Mouse (Mus musculus): ENCODE data around the gene Syt17. TPM values are rescaled to one million over a fixed set of nuclear protein-coding genes. Genes with fewer than 3 reads are reported as not detected.

The Syt17 gene
- polyA plus RNA-seq, 1 experiment from 2014 or later = 11.0 TPM

DNA sequence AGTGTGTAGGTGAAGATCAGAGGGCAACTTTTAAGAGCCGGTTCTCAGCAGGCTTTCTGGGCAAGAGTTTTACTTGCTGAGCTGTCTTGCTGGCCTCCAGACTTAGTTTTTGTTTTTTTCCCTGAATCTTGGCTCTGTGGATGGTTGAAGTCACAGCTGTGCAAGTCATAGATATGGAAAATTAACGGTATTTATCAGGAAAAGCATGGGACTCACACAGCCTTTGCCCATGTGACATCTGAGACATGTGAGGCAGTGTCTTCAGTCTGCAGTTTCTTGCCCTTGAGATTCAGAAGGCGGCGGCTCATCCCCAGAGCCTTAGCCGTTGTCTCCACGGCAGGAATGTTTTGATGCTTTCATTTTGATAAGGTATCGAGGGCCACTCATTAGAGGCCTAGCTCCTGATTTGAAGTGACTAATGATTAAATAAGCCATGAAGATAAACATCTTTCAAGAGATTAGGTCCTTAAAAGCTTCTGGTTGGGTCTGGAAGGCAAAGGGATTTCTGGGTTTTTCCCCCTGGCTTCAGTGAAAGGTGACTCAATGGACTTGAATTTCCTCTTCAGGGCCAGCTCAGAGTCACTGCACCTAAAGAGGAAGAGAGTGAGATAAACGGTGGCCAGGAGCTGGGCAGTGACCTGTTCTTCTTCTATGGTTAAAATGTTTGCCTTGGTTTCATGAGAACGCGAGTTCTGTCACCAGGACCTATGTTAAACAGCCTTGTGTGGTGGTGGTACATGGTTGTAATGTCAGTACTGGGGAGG, 33.2 kb upstream of the Syt17 start:
- no peak for ATAC-seq (ENCODE audit: low read depth)
- 89% methylated on average over 10 of the region's 10 CpGs for WGBS
- no peaks in the 10 kb centered on the region for H3K27me3 ChIP-seq
- H3K4me2 ChIP-seq = no peak overlapping the region
- no peak overlapping the region for H3K9ac ChIP-seq
- no peak overlapping the region for H3K4me3 ChIP-seq
- H3K4me1 ChIP-seq (replicated peaks) = no peaks in the 10 kb centered on the region
- no peaks in the 10 kb centered on the region for H3K9me3 ChIP-seq
- H3K27ac ChIP-seq (replicated peaks) = no peak overlapping the region
- H3K36me3 ChIP-seq = no peaks in the 10 kb centered on the region

DNA sequence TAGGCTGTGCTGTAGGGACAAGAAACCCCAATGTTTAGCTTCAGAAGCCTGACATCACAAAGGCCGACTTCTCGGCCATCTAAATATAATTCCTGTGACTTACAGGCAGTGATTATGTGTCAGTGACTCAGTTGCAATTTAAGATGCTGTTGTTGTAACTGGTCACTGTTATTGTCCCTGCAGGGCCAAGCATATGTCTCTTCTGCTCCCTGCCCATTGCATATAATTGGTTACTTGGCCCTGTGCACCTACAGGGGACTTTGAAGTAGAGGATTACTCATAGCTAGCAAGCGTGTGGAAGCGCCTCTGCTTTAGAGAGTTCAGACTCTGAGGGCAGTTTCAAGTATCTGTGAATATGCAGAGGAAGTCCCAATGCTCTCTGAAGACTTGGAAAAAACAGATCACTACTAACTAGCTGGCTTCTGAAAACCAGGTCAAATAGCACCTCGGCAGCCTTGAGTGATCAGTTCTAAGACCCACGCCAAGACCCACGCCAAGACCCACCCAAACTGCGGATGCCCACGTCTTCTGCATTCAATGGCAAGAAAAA, 32.2 kb upstream of the Syt17 start:
- no peaks in the 10 kb centered on the region for H3K9me3 ChIP-seq
- no peak for ATAC-seq (ENCODE audit: low read depth)
- no peak overlapping the region for H3K4me2 ChIP-seq
- H3K4me1 ChIP-seq (replicated peaks) = no peaks in the 10 kb centered on the region
- WGBS = 88% methylated on average over 9 of the region's 9 CpGs
- no peaks in the 10 kb centered on the region for H3K27me3 ChIP-seq
- no peak overlapping the region for H3K9ac ChIP-seq
- H3K36me3 ChIP-seq = no peaks in the 10 kb centered on the region
- no peak overlapping the region for H3K27ac ChIP-seq (replicated peaks)
- no peak overlapping the region for H3K4me3 ChIP-seq

DNA sequence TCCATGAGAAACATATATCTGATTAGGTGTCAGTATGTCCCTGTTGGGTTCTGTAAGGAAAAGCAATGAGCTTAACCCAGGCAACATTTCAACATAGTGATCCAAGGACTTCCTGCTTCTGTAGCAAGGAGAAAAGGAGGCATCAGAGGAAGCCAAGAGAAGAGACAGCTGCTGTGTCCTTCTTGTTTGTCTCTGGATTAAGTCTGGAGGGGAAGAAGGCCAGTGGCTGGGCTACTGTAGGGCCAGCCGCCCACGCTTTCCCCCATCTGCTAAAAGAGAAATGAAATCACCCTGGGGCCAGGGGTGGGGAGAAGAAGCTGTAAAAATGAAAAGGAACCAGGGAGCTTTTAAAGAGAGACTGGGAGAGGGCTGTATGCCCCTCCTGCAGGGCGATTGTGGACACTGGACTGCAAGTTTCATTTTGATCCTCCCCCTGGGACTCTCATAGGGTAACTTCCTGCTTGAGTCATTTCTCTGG, 30.9 kb upstream of the Syt17 start:
- H3K4me2 ChIP-seq = no peak overlapping the region
- H3K36me3 ChIP-seq = no peaks in the 10 kb centered on the region
- no peak overlapping the region for H3K27ac ChIP-seq (replicated peaks)
- no peaks in the 10 kb centered on the region for H3K4me1 ChIP-seq (replicated peaks)
- H3K27me3 ChIP-seq = no peaks in the 10 kb centered on the region
- H3K9ac ChIP-seq = no peak overlapping the region
- 44% methylated on average over 3 of the region's 3 CpGs for WGBS
- no peak for ATAC-seq (ENCODE audit: low read depth)
- H3K9me3 ChIP-seq = no peaks in the 10 kb centered on the region
- H3K4me3 ChIP-seq = no peak overlapping the region

DNA sequence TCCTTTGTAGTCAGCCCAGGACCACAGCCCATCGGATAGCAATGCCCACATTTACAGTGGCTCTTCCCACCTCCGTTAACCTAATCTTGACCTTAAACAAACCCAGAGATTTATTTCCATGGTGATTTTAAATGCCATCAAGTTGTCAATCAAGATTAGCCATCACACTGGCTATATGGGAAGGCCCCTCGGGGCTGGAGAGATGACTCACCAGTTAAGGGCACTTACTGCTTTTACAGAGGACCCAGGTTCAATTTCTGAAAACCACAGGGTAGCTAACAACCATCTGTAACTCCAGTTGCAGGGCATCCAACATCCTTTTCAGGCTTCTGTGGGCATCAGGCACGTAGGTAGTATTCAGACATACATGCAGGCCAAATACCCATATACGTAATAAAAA, 28.4 kb upstream of the Syt17 start:
- Histone ChIP-seq H3K9me3 (no peaks in the 10 kb centered on the region), H3K4me2 (no peak overlapping the region), H3K36me3 (no peaks in the 10 kb centered on the region), H3K4me1 (replicated peaks) (no peaks in the 10 kb centered on the region), H3K4me3 (no peak overlapping the region), H3K27ac (replicated peaks) (no peak overlapping the region), H3K27me3 (no peaks in the 10 kb centered on the region), H3K9ac (no peak overlapping the region)
- no peak for ATAC-seq (ENCODE audit: low read depth)
- 79% methylated on average over 5 of the region's 5 CpGs for WGBS

DNA sequence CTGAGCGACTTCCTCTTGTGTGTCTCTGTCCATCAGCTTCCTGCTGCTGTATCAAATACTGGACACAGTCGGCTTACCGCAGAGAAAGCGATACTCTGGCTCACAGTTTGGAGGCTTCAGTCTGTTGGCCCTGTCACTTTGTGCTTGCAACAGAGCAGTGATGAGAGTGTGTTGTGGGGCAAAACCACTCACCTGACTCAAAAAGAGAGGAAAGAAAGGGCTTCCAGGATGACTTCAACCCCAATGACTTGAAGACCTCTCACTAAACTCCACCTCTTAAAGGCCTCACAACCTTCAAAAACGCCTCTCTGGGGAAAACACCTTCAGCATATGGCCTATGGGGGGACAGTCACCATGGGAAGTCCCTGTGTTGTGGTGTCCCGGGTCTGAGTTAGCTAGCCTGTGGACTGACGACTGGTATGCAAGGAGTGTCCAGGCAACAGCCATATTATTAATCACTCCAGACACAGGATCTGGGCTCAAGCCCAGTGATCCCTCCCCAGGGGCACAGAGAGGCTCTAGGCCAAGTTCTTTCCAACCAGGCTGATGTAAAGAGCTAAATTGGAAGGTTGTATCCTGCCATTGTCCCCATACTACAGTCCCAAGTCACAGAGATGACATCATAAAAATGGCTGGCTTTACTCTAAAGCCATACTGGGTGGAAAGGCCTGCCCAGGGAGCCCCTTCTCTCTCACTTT, 27.1 kb upstream of the Syt17 start:
- Histone ChIP-seq H3K4me3 (no peak overlapping the region), H3K27me3 (no peaks in the 10 kb centered on the region), H3K4me2 (no peak overlapping the region), H3K36me3 (no peaks in the 10 kb centered on the region), H3K9me3 (no peaks in the 10 kb centered on the region), H3K4me1 (replicated peaks) (no peaks in the 10 kb centered on the region), H3K9ac (no peak overlapping the region), H3K27ac (replicated peaks) (no peak overlapping the region)
- ATAC-seq (ENCODE audit: low read depth) = no peak
- 85% methylated on average over 7 of the region's 7 CpGs for WGBS

DNA sequence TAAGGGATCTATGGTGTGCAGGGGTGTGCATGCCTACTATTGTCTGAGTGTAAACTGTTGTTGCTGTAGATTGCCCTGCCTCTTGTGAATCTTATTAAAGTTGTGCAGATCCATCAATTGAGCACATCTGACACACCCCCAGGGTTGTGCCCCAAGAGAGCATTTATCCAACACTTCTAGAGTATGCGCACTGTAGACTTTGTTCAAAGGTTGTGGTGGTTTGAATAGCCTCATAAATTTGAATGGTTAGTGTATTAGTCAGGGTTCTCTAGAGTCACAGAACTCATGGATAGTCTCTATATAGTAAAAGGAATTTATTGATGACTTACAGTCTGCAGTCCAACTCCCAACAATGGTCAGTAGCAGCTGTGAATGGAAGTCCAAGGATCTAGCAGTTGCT, 24.9 kb upstream of the Syt17 start:
- Histone ChIP-seq H3K4me1 (replicated peaks) (no peaks in the 10 kb centered on the region), H3K27me3 (no peaks in the 10 kb centered on the region), H3K4me3 (no peak overlapping the region), H3K4me2 (no peak overlapping the region), H3K27ac (replicated peaks) (no peak overlapping the region), H3K36me3 (no peaks in the 10 kb centered on the region), H3K9ac (no peak overlapping the region), H3K9me3 (no peaks in the 10 kb centered on the region)
- ATAC-seq (ENCODE audit: low read depth) = no peak
- WGBS = 56% methylated on average over 1 of the region's 1 CpGs

DNA sequence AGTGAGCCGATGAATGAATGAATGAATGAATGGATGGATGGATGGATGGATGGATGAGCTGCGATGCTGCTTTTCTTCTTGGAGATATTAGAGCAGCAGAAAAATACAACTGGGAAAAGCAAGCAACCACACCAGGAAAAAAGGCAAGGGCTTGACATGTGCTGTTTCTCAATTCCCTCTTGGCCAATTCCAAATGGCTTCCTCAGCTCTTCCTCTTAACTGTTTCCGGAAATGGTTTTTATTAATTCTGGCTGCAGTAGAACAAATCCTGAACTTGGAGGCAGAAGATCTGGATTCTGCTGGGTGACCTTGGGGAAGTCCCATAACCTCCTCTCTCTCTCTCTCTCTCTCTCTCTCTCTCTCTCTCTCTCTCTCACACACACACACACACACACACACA, 20.0 kb upstream of the Syt17 start:
- Histone ChIP-seq H3K4me3 (no peak overlapping the region), H3K27me3 (no peaks in the 10 kb centered on the region), H3K9me3 (no peaks in the 10 kb centered on the region), H3K9ac (no peak overlapping the region), H3K4me2 (no peak overlapping the region), H3K4me1 (replicated peaks) (peaks cover 15% of the 10 kb centered on the region), H3K36me3 (no peaks in the 10 kb centered on the region), H3K27ac (replicated peaks) (no peak overlapping the region)
- WGBS = 83% methylated on average over 3 of the region's 3 CpGs
- no peak for ATAC-seq (ENCODE audit: low read depth)

DNA sequence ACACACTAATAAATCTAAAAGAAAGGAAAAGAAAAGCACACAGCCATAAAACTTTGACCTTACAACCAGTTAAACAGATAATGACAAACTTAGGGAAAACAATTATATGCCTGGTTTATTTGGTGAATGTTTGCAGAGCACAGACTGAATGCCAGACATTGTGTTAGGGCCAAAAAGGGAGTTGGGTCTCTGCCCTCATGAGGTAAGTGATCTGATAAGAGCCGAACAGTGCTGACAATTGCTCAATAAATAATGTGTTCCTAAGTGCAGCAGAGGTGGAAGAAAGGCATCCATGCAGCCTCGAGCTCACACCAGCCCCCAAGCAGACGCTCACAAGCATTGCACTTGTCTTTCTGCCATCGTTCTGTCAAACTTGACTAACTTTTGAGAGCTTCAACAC, 16.4 kb upstream of the Syt17 start:
- ATAC-seq (ENCODE audit: low read depth) = no peak
- 43% methylated on average over 4 of the region's 4 CpGs for WGBS
- H3K27ac ChIP-seq (replicated peaks) = no peak overlapping the region; the same call in 1 of the 2 replicates
- H3K27me3 ChIP-seq = no peaks in the 10 kb centered on the region
- peaks cover 36% of the 10 kb centered on the region for H3K4me1 ChIP-seq (replicated peaks)
- H3K9me3 ChIP-seq = no peaks in the 10 kb centered on the region
- no peak overlapping the region for H3K4me3 ChIP-seq
- no peak overlapping the region for H3K9ac ChIP-seq
- no peaks in the 10 kb centered on the region for H3K36me3 ChIP-seq
- H3K4me2 ChIP-seq = no peak overlapping the region

DNA sequence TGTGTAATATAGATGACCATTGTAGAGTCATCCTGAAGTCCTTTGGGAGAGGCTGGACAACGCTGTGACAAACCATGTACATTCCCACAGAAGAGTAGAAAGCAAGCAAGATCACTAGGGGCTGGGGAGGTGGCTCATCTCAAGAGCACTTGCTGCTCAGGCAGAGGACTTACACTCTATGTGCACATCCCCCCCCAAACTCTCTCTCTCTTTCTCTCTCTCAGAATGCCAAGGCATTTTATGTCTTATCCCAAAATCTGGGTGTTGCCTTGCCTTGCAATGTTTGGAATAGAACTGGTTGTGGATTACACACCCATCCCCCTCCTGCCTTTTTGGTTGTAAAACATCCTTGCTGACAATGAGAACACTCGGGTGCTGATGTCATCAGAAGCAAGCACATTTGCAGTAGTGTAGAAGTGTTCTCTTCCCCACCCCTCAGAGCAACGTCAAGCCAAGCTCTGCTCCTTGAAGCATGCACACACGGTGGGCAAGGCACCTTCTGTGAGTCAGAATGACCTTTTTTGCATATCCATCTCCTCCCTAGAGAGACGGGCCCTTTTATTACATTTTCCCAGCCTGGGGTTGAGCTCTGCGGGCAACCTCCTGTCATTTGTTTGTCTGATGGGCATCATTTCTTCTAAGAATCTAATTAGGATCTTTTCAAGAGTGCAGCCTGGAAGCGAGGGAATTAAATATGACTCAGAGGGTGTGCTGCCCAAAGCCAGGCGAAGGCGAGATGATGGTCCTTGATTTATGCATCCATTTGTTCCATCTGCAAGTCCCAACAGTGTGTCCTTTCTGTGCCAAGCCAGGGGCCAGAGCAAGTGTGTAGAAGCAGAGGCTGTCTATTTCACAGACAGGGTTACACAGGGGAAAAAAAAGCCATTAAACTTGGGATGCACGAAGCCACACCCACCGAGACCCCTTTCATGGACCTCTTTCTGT, 15.1 kb upstream of the Syt17 start:
- Histone ChIP-seq H3K27ac (replicated peaks) (peak overlapping the region; percentile 64), H3K9me3 (no peaks in the 10 kb centered on the region), H3K4me2 (no peak overlapping the region), H3K27me3 (no peaks in the 10 kb centered on the region), H3K36me3 (no peaks in the 10 kb centered on the region), H3K4me3 (no peak overlapping the region), H3K4me1 (replicated peaks) (peaks cover 36% of the 10 kb centered on the region), H3K9ac (no peak overlapping the region)
- ATAC-seq (ENCODE audit: low read depth) = peak; percentile 69
- WGBS = 14% methylated on average over 11 of the region's 11 CpGs

DNA sequence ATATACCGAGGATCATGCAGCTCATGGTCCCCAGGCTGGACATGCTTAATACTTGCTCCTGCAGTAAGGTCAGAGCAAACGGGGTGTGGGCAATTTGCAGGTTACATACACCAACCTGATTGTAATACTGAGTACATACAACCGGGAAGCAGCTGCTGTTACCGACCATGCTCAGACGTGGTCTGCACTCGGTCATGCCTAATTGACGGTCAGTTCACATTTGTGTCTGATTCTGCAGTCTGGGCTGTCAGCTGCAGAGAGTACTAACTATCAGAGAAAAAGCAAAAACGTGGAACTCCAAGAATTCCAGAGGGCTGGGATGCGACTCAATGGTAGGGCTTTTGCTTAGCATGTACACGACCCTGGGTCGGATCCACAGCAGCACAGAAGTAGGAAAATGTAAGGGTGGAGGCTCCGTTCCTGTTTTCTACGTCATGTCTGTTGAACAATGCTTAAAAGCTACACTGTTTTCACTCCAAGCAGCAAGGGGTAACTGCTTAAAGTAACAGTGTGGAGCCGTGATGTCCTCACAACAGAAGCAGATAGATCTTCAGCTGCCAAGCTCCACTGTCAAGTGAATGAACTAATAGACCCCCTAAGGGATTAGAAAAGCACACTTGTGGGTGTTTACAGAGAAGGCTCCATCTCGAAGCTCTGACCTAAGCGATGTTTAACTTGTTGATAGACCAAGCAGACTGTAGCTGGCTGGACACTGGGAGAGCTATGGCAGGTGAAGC, 13.5 kb upstream of the Syt17 start:
- Histone ChIP-seq H3K36me3 (no peaks in the 10 kb centered on the region), H3K4me3 (no peak overlapping the region), H3K9me3 (no peaks in the 10 kb centered on the region), H3K4me1 (replicated peaks) (peaks cover 33% of the 10 kb centered on the region), H3K9ac (no peak overlapping the region), H3K4me2 (peak overlapping the region; percentile 14; the same call in 1 of the 2 replicates), H3K27ac (replicated peaks) (0 out of 2 replicates have a peak overlapping the region, but pooled peaks have one; percentile 14), H3K27me3 (no peaks in the 10 kb centered on the region)
- no peak for ATAC-seq (ENCODE audit: low read depth)
- WGBS = 28% methylated on average over 16 of the region's 16 CpGs

DNA sequence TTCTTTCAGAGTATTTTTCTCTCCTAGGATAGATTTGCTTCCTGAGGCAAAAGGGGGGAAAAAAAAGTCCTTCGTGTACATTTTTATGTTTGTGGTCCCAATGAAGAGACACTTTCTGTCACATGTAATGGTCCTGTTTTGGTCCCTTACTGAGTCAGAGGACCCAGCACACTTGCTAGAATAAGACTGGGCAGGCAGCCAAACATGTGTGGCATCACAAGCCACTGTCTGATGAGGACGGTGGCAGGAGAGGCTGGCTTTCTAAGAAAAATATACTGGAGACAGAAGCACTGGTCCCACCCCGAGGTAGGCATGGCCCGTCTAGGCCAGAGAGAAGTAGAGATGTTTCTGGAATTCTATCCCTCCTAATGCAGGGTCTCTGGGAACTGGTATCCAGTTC, 5.7 kb upstream of the Syt17 start:
- Histone ChIP-seq H3K9ac (no peak overlapping the region), H3K9me3 (no peaks in the 10 kb centered on the region)
- 73% methylated on average over 4 of the region's 4 CpGs for WGBS

More for the DNA sequence above, 5.7 kb upstream of the Syt17 start:
- H3K4me3 ChIP-seq = no peak overlapping the region
- ATAC-seq (ENCODE audit: low read depth) = no peak
- H3K36me3 ChIP-seq = no peaks in the 10 kb centered on the region
- H3K4me1 ChIP-seq (replicated peaks) = peaks cover 5% of the 10 kb centered on the region
- no peak overlapping the region for H3K27ac ChIP-seq (replicated peaks)
- no peaks in the 10 kb centered on the region; the same call in 1 of the 2 replicates for H3K27me3 ChIP-seq
- no peak overlapping the region for H3K4me2 ChIP-seq
